Mouse (Mus musculus): ENCODE measurements around the gene Zfp668. TPM values are rescaled to one million over a fixed set of nuclear protein-coding genes. Genes with fewer than 3 reads are reported as not detected.

The Zfp668 gene
- polyA plus RNA-seq (2016; fragmentation: Nextera tagmentation; extraction: Ambion mirVana): 37.4 and 37.5 TPM in 2 replicates

DNA sequence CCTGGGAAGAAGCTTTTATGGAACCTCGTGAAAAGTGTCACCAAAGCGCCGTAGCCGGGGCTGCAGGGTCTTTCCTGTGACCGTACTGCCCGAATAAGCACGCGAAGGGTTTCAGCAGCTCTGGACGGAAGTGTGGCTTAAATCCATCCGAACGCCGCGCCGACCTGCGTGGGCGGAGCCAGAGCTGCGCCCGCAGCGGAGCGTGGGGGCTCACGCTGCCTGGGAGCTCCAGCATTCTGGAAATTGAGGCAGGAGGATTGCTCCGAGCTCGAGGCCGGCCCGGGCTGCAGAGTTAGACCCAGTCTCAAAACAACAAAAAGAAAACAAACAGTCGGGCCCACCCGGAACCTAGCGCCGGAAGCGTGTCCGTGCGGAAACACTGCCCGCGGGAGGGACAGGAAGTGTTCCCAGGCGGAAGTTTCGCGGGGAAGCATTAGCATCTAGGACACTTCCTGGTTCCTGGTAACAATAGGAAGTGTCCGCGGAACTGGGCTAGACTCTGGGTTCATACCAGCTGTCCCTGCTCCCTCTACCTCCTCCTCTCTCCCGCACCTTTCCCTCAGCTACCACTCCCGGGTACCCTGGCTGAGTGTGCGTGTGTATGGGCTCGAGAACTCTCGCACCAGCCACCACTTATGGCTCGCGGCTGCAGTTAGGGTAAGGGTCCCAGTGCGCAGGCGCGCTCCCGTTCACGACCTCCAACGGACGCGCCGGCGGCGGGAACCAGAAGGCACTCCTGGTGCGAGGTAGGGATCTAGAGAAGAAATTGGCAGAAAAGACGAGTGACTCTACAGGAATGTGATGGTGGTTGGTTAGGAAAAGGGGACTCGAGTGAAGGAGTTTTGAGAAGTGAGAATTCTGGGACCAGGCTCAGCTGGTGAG, at the start of gene Zfp668:
Zfp668 (minus strand) TSS at position 362 of the 882 bp plus-strand sequence.
- Histone ChIP-seq H3K27ac (peak within 1 kb of the TSS; percentile 96), H3K4me2 (replicated peaks) (peak within 1 kb of the TSS; percentile 86), H3K9ac (peak within 1 kb of the TSS; percentile 96), H3K9me3 (replicated peaks) (no peaks in the 10 kb centered on the region), H3K36me3 (peaks cover 46% of the 10 kb centered on the region), H3K4me1 (peaks cover 31% of the 10 kb centered on the region), H3K27me3 (no peaks in the 10 kb centered on the region), H3K4me3 (peak within 1 kb of the TSS; percentile 81)
- ATAC-seq (ENCODE audit: low FRiP score): peak; percentile 61
- WGBS: under 1% methylated on average over 60 of the region's 60 CpGs

DNA sequence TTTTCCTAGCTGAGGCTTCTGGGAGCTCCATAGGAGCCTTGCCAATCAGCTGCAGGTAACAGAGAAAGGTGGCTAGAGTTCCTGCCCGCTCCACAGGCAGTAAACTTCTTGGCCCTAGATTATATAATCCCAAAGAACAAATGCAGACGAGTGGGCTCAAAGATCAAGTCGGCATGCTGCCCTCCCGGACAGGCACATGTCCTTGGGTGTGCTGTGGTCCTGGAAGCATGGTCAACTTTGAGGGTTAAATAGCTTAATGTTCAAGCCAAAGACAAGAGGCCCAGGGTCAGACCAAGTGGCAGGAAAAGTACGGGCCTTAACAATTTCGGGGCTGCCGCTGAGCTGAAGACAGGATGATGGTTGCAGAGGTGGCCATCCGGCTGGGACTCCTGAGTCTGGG, 49.4 kb upstream of the Zfp668 start:
- no peak for ATAC-seq (ENCODE audit: low FRiP score)
- peaks cover 46% of the 10 kb centered on the region for H3K36me3 ChIP-seq
- no peak overlapping the region for H3K4me3 ChIP-seq
- H3K27ac ChIP-seq: no peak overlapping the region
- peaks cover 35% of the 10 kb centered on the region for H3K27me3 ChIP-seq
- no peaks in the 10 kb centered on the region for H3K9me3 ChIP-seq (replicated peaks)
- 0 out of 2 replicates have a peak, but pooled peaks cover 4% of the 10 kb centered on the region for H3K4me1 ChIP-seq
- WGBS: 89% methylated on average over 8 of the region's 8 CpGs
- H3K4me2 ChIP-seq (replicated peaks): no peak overlapping the region
- H3K9ac ChIP-seq: no peak overlapping the region

DNA sequence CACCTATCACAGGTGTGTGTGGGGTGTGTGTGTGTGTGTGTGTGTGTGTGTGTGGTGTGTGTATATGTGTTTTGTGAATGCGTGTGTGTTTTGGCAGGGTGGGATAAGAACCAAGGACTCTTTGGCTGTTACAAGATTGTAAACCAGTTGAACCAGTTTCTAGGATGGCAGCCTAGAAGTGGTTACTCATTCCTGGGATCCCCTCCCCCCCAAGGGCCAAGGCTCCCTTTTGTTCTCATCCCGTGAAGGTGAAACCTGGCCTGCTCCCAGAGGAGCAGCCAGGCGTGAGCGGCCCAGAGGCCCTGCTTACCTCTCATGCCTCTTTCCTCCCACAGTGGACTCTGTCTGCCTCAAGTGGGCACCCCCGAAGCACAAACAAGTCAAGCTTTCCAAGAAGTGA, 48.6 kb upstream of the Zfp668 start:
- WGBS: 67% methylated on average over 5 of the region's 5 CpGs
- H3K36me3 ChIP-seq: peaks cover 53% of the 10 kb centered on the region
- ATAC-seq (ENCODE audit: low FRiP score): no peak

DNA sequence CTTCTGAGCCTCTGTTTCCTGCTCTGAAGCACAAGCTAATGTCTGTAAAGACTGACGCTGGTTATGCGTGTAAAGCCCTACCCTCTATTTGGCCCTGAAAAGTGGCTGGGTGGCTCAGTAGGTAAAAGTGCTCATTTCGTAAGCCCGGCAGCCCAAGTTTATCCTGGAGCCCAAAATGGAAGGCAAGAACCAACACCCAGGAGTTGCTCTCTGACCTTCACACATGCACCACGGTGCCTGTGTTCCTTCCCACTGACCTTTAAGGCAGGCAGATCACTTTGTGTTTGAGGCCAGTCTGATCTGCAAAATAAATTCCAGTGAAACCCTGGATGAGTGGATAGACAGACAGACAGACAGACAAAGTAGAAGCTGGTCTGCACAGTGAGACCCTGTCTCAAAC, 47.1 kb upstream of the Zfp668 start:
- 93% methylated on average over 5 of the region's 5 CpGs for WGBS
- H3K4me2 ChIP-seq (replicated peaks): no peak overlapping the region
- no peaks in the 10 kb centered on the region for H3K4me1 ChIP-seq
- H3K9ac ChIP-seq: no peak overlapping the region
- H3K27ac ChIP-seq: no peak overlapping the region
- H3K9me3 ChIP-seq (replicated peaks): no peaks in the 10 kb centered on the region
- H3K27me3 ChIP-seq: peaks cover 14% of the 10 kb centered on the region
- H3K36me3 ChIP-seq: peaks cover 55% of the 10 kb centered on the region
- no peak for ATAC-seq (ENCODE audit: low FRiP score)
- no peak overlapping the region for H3K4me3 ChIP-seq

More for the DNA sequence above, 48.6 kb upstream of the Zfp668 start:
- Histone ChIP-seq H3K4me2 (replicated peaks) (no peak overlapping the region), H3K27me3 (peaks cover 29% of the 10 kb centered on the region), H3K9ac (no peak overlapping the region), H3K4me1 (0 out of 2 replicates have a peak, but pooled peaks cover 4% of the 10 kb centered on the region), H3K4me3 (no peak overlapping the region), H3K9me3 (replicated peaks) (no peaks in the 10 kb centered on the region), H3K27ac (no peak overlapping the region)

DNA sequence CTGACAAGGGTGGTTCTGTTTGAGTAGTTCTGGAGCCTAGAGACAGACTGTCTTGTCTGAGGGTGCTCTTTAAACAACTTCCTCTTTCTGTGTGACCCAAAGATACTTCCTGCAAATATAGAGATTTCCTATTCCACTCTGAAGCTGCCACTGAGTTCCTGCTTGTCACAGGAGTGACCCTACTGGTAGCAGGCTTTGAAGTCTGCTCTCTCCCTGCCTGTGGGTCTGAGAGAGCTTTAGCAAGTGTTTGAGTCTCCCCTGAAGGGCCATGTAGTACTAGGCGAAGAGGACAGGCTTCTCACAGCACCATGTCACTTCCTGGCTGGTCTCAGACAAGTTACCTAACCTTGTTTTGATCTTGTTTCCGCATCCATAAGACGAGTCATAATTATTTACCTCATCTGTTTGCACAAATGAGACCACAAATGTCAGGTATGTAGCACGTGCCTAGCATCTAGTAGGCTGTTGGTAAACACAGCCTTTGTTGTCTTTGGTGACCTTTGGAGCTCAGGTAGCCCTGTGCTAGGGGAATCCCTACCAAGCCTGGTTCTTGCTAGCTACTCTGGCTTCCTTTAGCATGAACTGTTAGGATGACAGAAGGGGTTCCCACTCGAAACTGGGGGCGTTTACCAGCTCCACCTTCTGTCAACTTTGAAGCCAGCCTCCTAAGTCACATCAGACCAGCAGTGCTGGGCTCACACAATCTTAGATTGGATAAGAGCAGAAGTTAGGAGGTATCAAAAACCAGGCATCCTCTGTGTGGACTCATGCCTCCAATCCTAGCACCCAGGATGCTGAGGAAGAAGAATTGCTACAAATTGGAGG, 46.0 kb upstream of the Zfp668 start:
- Histone ChIP-seq H3K4me2 (replicated peaks) (no peak overlapping the region), H3K27me3 (peaks cover 3% of the 10 kb centered on the region; the same call in 1 of the 2 replicates), H3K9ac (no peak overlapping the region), H3K9me3 (replicated peaks) (no peaks in the 10 kb centered on the region), H3K4me3 (no peak overlapping the region), H3K27ac (no peak overlapping the region), H3K36me3 (peaks cover 60% of the 10 kb centered on the region), H3K4me1 (no peaks in the 10 kb centered on the region)
- WGBS: 82% methylated on average over 6 of the region's 6 CpGs
- no peak for ATAC-seq (ENCODE audit: low FRiP score)

DNA sequence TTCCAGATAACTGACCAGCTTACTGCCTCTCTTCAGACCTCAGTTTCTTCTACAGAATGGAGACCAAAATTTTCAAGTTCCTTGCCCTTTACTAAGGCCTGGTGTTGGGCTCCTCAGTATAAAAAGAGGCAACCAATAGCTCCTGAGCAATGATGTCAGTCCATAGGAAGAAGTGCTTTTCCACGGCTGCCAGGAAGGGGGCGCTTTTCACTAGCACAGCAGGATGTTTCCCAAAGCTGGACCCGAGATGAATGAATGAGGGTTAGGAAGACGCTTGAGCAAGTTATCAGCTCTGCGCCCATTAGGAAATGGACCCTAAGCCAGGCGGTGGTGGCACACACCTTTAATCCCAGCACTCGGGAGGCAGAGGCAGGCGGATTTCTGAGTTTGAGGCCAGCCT, 44.9 kb upstream of the Zfp668 start:
- H3K27me3 ChIP-seq: no peaks in the 10 kb centered on the region
- no peaks in the 10 kb centered on the region for H3K4me1 ChIP-seq
- no peak overlapping the region for H3K4me3 ChIP-seq
- no peak overlapping the region for H3K9ac ChIP-seq
- no peak overlapping the region for H3K27ac ChIP-seq
- H3K9me3 ChIP-seq (replicated peaks): no peaks in the 10 kb centered on the region
- WGBS: 72% methylated on average over 8 of the region's 8 CpGs
- peaks cover 67% of the 10 kb centered on the region for H3K36me3 ChIP-seq
- no peak overlapping the region for H3K4me2 ChIP-seq (replicated peaks)
- no peak for ATAC-seq (ENCODE audit: low FRiP score)

DNA sequence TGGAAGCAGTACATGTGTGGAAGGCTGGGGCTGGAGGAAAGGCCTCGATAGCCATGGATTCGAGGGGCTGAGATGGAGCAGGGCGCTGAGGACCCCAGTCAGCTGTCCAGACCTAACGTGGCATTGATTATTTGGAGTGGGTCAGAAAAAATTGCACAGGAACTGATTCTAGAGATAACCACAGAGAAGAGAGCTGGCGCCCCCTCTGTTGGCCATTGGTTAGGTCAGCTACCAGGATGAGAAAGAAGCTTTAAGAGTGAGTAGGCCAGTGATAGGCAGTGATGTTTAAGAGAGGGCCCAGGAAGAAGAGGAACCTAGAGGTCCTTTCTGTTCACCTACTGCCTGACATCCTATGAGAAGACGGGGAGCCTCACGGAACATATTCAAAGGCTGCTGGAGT, 42.7 kb upstream of the Zfp668 start:
- 82% methylated on average over 7 of the region's 7 CpGs for WGBS
- H3K27ac ChIP-seq: no peak overlapping the region
- ATAC-seq (ENCODE audit: low FRiP score): no peak

DNA sequence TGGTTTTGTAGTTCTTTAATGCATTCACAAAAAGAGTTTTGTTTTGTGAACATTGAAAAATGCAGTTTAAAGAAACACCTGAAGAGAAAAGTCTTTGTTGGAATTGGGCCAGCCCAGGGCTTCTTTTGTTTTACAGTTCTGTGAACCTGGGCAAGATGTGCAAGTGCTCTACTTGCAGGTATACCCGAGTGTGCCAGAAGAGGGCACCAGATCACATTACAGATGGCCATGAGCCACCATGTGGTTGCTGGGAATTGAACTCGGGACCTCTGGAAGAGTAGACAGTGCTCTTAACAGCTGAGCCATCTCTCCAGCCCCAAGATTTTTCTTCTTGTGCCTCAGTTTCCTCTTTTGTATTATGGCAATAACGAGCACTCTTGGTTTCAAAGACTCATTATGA, 41.6 kb upstream of the Zfp668 start:
- no peaks in the 10 kb centered on the region for H3K9me3 ChIP-seq (replicated peaks)
- H3K4me3 ChIP-seq: no peak overlapping the region
- no peaks in the 10 kb centered on the region for H3K27me3 ChIP-seq
- WGBS: 57% methylated on average over 3 of the region's 3 CpGs
- H3K4me1 ChIP-seq: peaks cover 1% of the 10 kb centered on the region
- H3K27ac ChIP-seq: no peak overlapping the region
- ATAC-seq (ENCODE audit: low FRiP score): no peak
- H3K4me2 ChIP-seq (replicated peaks): no peak overlapping the region
- no peak overlapping the region for H3K9ac ChIP-seq
- peaks cover 50% of the 10 kb centered on the region for H3K36me3 ChIP-seq

More for the DNA sequence above, 42.7 kb upstream of the Zfp668 start:
- Histone ChIP-seq H3K36me3 (peaks cover 58% of the 10 kb centered on the region), H3K4me1 (no peaks in the 10 kb centered on the region), H3K9ac (no peak overlapping the region), H3K4me2 (replicated peaks) (no peak overlapping the region), H3K9me3 (replicated peaks) (no peaks in the 10 kb centered on the region), H3K4me3 (no peak overlapping the region), H3K27me3 (no peaks in the 10 kb centered on the region)

DNA sequence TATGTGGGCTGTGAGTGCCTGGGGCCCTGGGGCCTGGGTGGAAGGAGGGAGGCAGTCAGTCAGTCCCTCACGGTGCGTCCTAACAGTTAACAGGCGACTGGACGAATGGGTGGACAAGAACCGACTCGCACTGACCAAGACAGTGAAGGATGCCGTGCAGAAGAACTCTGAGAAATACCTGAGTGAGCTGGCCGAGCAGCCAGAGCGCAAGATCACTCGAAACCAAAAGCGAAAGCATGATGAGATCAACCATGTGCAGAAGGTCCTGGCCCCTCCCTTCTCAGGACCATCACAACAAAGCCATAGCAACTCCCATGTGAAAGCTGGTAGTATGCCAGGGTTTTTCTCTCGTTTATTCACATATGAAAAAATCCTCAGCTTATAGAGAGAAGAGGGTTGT, 38.7 kb upstream of the Zfp668 start:
- Histone ChIP-seq H3K27me3 (no peaks in the 10 kb centered on the region), H3K4me3 (no peak overlapping the region), H3K9me3 (replicated peaks) (no peaks in the 10 kb centered on the region), H3K9ac (no peak overlapping the region), H3K36me3 (peaks cover 29% of the 10 kb centered on the region), H3K4me2 (replicated peaks) (no peak overlapping the region), H3K4me1 (peaks cover 9% of the 10 kb centered on the region), H3K27ac (no peak overlapping the region)
- 95% methylated on average over 12 of the region's 12 CpGs for WGBS
- no peak for ATAC-seq (ENCODE audit: low FRiP score)

DNA sequence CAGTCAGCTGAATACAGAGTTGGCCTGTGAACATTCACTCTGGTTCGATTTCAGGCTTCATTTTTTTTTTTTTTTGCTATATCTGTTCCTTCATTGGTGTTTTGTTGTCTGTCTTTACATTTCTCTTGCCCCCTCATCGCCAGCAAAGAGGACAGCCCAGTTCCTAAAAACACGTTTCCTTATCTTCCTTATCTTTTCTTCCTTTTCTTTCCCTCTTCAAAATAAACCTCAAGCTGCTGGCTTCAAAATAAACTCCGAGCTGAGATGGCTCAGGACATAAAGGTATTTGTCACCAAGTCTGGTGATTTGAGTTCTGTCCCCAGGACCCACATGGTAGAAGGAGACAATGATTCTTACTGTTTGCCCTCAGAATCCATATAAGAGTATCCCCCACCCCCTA, 36.3 kb upstream of the Zfp668 start:
- ATAC-seq (ENCODE audit: low FRiP score): no peak
- no peaks in the 10 kb centered on the region for H3K9me3 ChIP-seq (replicated peaks)
- H3K4me1 ChIP-seq: peaks cover 9% of the 10 kb centered on the region
- peak overlapping the region; percentile 63 for H3K4me2 ChIP-seq (replicated peaks)
- peak overlapping the region; percentile 98 for H3K4me3 ChIP-seq
- peaks cover 39% of the 10 kb centered on the region for H3K36me3 ChIP-seq
- no peak overlapping the region; the same call in 1 of the 2 replicates for H3K27ac ChIP-seq
- H3K9ac ChIP-seq: peak overlapping the region; percentile 86
- WGBS: 26% methylated on average over 4 of the region's 4 CpGs
- no peaks in the 10 kb centered on the region for H3K27me3 ChIP-seq

DNA sequence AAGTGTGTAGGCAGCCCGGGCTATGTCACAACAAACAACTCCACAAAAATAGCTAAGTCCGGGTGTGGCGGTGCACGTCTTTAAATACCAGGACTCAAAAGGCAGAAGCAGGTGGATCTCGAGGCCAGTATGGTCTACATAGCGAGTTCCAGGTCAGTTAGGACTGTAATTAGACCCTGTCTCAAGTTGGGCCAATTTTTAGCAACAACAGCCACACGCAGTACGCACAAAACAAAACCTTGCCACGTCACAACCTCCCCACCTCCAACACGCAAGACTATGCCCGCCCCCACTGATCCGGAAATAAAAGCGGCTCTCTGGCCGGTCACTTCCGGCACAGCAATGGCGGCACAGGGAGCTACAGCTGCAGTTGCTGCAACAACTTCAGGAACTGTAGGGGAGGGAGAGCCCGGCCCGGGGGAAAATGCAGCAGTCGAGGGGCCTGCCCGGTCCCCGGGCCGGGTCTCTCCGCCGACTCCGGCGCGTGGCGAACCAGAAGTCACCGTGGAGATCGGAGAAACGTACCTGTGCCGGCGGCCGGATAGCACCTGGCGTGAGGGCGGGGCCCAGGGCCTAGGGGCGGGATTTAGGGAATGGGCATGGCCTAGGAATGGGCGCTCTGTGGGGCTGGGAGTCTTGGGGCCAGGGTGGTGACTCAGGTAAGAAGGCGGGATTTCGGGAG, 35.7 kb upstream of the Zfp668 start, which contains the start of gene Kat8:
Kat8 (plus strand) TSS at position 327 of the 682 bp plus-strand sequence.
- Histone ChIP-seq H3K4me3 (peak within 1 kb of the TSS; percentile 98), H3K27ac (peak within 1 kb of the TSS; percentile 81), H3K9me3 (replicated peaks) (no peaks in the 10 kb centered on the region), H3K4me2 (replicated peaks) (peak within 1 kb of the TSS; percentile 63), H3K4me1 (peaks cover 9% of the 10 kb centered on the region), H3K36me3 (peaks cover 41% of the 10 kb centered on the region), H3K9ac (peak within 1 kb of the TSS; percentile 86), H3K27me3 (no peaks in the 10 kb centered on the region)
- 1% methylated on average over 40 of the region's 40 CpGs for WGBS
- ATAC-seq (ENCODE audit: low FRiP score): peak; percentile 95

DNA sequence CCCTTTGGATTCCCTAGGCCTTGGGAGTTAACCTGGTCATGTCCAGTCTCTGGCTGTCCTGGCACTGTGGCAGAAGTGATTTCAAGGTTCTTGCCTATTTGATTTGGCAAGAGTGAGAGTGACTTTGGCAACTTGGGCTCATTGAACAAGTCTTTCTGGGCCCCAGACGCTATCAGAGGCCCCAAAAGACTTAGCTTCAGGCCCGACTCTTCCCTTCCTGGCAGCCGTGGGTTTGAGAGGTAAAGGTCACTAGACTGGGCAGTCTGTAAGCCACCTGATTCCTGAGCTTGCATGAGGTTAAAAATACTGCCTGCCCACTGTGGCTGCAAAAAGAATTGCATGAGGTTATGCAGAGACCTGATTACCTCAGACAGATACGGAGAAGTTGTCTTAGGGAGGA, 32.0 kb upstream of the Zfp668 start:
- H3K9me3 ChIP-seq (replicated peaks): no peaks in the 10 kb centered on the region
- H3K4me2 ChIP-seq (replicated peaks): no peak overlapping the region
- no peaks in the 10 kb centered on the region for H3K27me3 ChIP-seq
- no peak for ATAC-seq (ENCODE audit: low FRiP score)
- H3K4me1 ChIP-seq: peaks cover 19% of the 10 kb centered on the region
- no peak overlapping the region for H3K27ac ChIP-seq
- no peak overlapping the region for H3K4me3 ChIP-seq
- H3K9ac ChIP-seq: no peak overlapping the region
- peaks cover 42% of the 10 kb centered on the region for H3K36me3 ChIP-seq
- WGBS: 94% methylated on average over 4 of the region's 4 CpGs
